Mouse (Mus musculus) erythroblast, embryonic 14.5 days (primary cell): Measurements from ENCODE around the gene A430078G23Rik. TPM values are rescaled to one million over a fixed set of nuclear protein-coding genes. Genes with fewer than 3 reads are reported as not detected.

ENCODE experiments used
- H3K27me3 ChIP-seq: 2 replicates; pipeline ENCODE4 v1.6.1; 2012; ENCODE audit warnings: inconsistent platforms; ENCODE audit not compliant: control insufficient read depth
- H3K36me3 ChIP-seq: 2 replicates; pipeline ENCODE4 v1.6.1; 2012; ENCODE audit warnings: mild to moderate bottlenecking, inconsistent platforms; ENCODE audit not compliant: control insufficient read depth
- H3K4me1 ChIP-seq: 2 replicates; pipeline ENCODE4 v1.6.1; 2012; ENCODE audit warnings: inconsistent platforms; ENCODE audit not compliant: control insufficient read depth
- H3K4me3 ChIP-seq: replicated peaks from 2 replicates; pipeline ENCODE3; 2012; ENCODE audit warnings: moderate library complexity, mild to moderate bottlenecking, inconsistent platforms
- H3K9me3 ChIP-seq: 2 replicates; pipeline ENCODE4 v1.6.1; 2012; ENCODE audit warnings: low read length, inconsistent platforms, mixed read lengths; ENCODE audit not compliant: control insufficient read depth
- GATA1 ChIP-seq: IDR thresholded peaks from 2 replicates; pipeline ENCODE4 v1.6.1; 2012; ENCODE audit warnings: low read length, inconsistent platforms, mixed read lengths
- TAL1 ChIP-seq: IDR thresholded peaks from 3 replicates; pipeline ENCODE4 v1.6.1; 2012; ENCODE audit warnings: low read length, inconsistent platforms, mixed read lengths
- polyA plus RNA-seq: library from polyadenylated mRNA; stranded (reverse); fragments of >175 nt; gene quantifications from 2 replicates; pipeline ENCODE4 v1.2.3, GENCODE M21; 2012

The A430078G23Rik gene
- polyA plus RNA-seq, 1 experiment = not detected

- Histone ChIP-seq H3K27me3 (no peaks in the 10 kb centered on the region), H3K4me3 (no peak overlapping the region), H3K36me3 (no peaks in the 10 kb centered on the region), H3K9me3 (no peaks in the 10 kb centered on the region), H3K4me1 (no peaks in the 10 kb centered on the region)
- no peak for TF ChIP-seq GATA1
- TF ChIP-seq TAL1 = no peak
These were observed 6.4 kb upstream of the A430078G23Rik start for GRCm38 (mm10) chr8:3346691-3347413.

GRCm38 (mm10) chr8:3348142-3348823 lies 4.9 kb upstream of the A430078G23Rik start:
- Histone ChIP-seq H3K9me3 (no peaks in the 10 kb centered on the region), H3K4me1 (peaks cover 1% of the 10 kb centered on the region; the same call in 1 of the 2 replicates), H3K4me3 (no peak overlapping the region), H3K36me3 (no peaks in the 10 kb centered on the region), H3K27me3 (no peaks in the 10 kb centered on the region)
- no peak for TF ChIP-seq GATA1
- TF ChIP-seq TAL1 = no peak

- Histone ChIP-seq H3K9me3 (no peaks in the 10 kb centered on the region), H3K36me3 (no peaks in the 10 kb centered on the region), H3K27me3 (no peaks in the 10 kb centered on the region), H3K4me3 (no peak overlapping the region), H3K4me1 (peaks cover 1% of the 10 kb centered on the region; the same call in 1 of the 2 replicates)
- no peak for TF ChIP-seq TAL1
- TF ChIP-seq GATA1 = no peak
These were observed 2.5 kb upstream of the A430078G23Rik start for GRCm38 (mm10) chr8:3350747-3351146.

GRCm38 (mm10) chr8:3352715-3353114 lies 500 bp upstream of the A430078G23Rik start:
- Histone ChIP-seq H3K9me3 (no peaks in the 10 kb centered on the region), H3K4me1 (peaks cover 1% of the 10 kb centered on the region; the same call in 1 of the 2 replicates), H3K4me3 (no peak overlapping the region), H3K36me3 (no peaks in the 10 kb centered on the region), H3K27me3 (no peaks in the 10 kb centered on the region)
- TF ChIP-seq GATA1 (no peak), TAL1 (no peak)

- Histone ChIP-seq H3K4me1 (peaks cover 1% of the 10 kb centered on the region; the same call in 1 of the 2 replicates), H3K9me3 (no peaks in the 10 kb centered on the region), H3K4me3 (no peak overlapping the region)
These were observed 712 bp downstream of the A430078G23Rik start for GRCm38 (mm10) chr8:3353811-3354442.

GRCm38 (mm10) chr8:3354443-3354812 lies 1.2 kb downstream of the A430078G23Rik start:
- no peaks in the 10 kb centered on the region for H3K27me3 ChIP-seq
- H3K4me3 ChIP-seq = no peak overlapping the region
- H3K9me3 ChIP-seq = no peaks in the 10 kb centered on the region
- H3K36me3 ChIP-seq = no peaks in the 10 kb centered on the region
- H3K4me1 ChIP-seq = peaks cover 1% of the 10 kb centered on the region; the same call in 1 of the 2 replicates
- no peak for TF ChIP-seq TAL1
- no peak for TF ChIP-seq GATA1

More at GRCm38 (mm10) chr8:3353811-3354442, 712 bp downstream of the A430078G23Rik start:
- TF ChIP-seq GATA1 (no peak), TAL1 (no peak)
- no peaks in the 10 kb centered on the region for H3K36me3 ChIP-seq
- H3K27me3 ChIP-seq = no peaks in the 10 kb centered on the region

GRCm38 (mm10) chr8:3355586-3355985 lies 2.4 kb downstream of the A430078G23Rik start:
- no peak overlapping the region for H3K4me3 ChIP-seq
- H3K4me1 ChIP-seq = peaks cover 1% of the 10 kb centered on the region; the same call in 1 of the 2 replicates
- H3K36me3 ChIP-seq = no peaks in the 10 kb centered on the region
- H3K9me3 ChIP-seq = no peaks in the 10 kb centered on the region
- TF ChIP-seq GATA1 (no peak), TAL1 (no peak)
- H3K27me3 ChIP-seq = no peaks in the 10 kb centered on the region

- Histone ChIP-seq H3K27me3 (no peaks in the 10 kb centered on the region), H3K9me3 (no peaks in the 10 kb centered on the region), H3K4me3 (no peak overlapping the region), H3K36me3 (no peaks in the 10 kb centered on the region), H3K4me1 (peaks cover 1% of the 10 kb centered on the region; the same call in 1 of the 2 replicates)
- no peak for TF ChIP-seq GATA1
- TF ChIP-seq TAL1 = no peak
These were observed 4.8 kb downstream of the A430078G23Rik start for GRCm38 (mm10) chr8:3358060-3358459.

GRCm38 (mm10) chr8:3367086-3367485 lies 13.9 kb downstream of the A430078G23Rik start:
- H3K9me3 ChIP-seq = no peaks in the 10 kb centered on the region
- H3K36me3 ChIP-seq = no peaks in the 10 kb centered on the region
- no peak for TF ChIP-seq GATA1
- TF ChIP-seq TAL1 = no peak
- no peak overlapping the region for H3K4me3 ChIP-seq
- no peaks in the 10 kb centered on the region for H3K27me3 ChIP-seq
- no peaks in the 10 kb centered on the region for H3K4me1 ChIP-seq
